Mouse (Mus musculus) liver, embryonic 14.5 days (tissue): ENCODE measurements around the gene Zfp14. TPM values are rescaled to one million over a fixed set of nuclear protein-coding genes. Genes with fewer than 3 reads are reported as not detected.

Experiments
- ATAC-seq: fragments of 200-750 bp; cut with Nextera tagmentation; 2 replicates; pipeline ENCODE4 v1.8.0; 2017; ENCODE audit warnings: moderate number of reproducible peaks, mild to moderate bottlenecking, moderate library complexity; ENCODE audit not compliant: insufficient read depth
- DNase-seq, 3 experiments: peaks; one replicate each; pipeline ENCODE4 v3.0.0-alpha.2; 2012 to 2013; ENCODE audit warnings: low read depth in 3 of 3, low spot score in 3 of 3
- H3K27ac ChIP-seq: fragments of 300-500 bp; sonication (generic); 2 replicates; pipeline ENCODE4 v1.5.1; 2014; ENCODE audit warnings: moderate library complexity, mild to moderate bottlenecking, control low read depth, inconsistent platforms
- H3K27me3 ChIP-seq: fragments of 300-500 bp; sonication (generic); 2 replicates; pipeline ENCODE4 v1.6.1; 2014; ENCODE audit warnings: mild to moderate bottlenecking, low read length, moderate library complexity; ENCODE audit not compliant: control insufficient read depth, insufficient read depth
- H3K36me3 ChIP-seq: fragments of 300-500 bp; sonication (generic); replicated peaks from 2 replicates; pipeline ENCODE4 v1.6.1; 2014; ENCODE audit warnings: low read depth; ENCODE audit not compliant: control insufficient read depth, insufficient read depth
- H3K4me1 ChIP-seq, 2 experiments: fragments of 200-500 bp in 1 of 2; fragments of 300-500 bp in 1 of 2; sonication (generic) in 1 of 2; replicated peaks; 2 replicates each; pipeline ENCODE4 v1.6.1; 2012 to 2014; ENCODE audit warnings: antibody characterized with exemption in 1 of 2, inconsistent platforms in 1 of 2, low read length in 1 of 2; ENCODE audit not compliant: control insufficient read depth in 2 of 2, insufficient read depth in 2 of 2
- H3K4me2 ChIP-seq: fragments of 300-500 bp; sonication (generic); 2 replicates; pipeline ENCODE4 v1.6.1; 2014; ENCODE audit warnings: low read depth, mild to moderate bottlenecking, control low read depth, moderate library complexity
- H3K4me3 ChIP-seq, 2 experiments: fragments of 200-500 bp in 1 of 2; fragments of 300-500 bp in 1 of 2; sonication (generic) in 1 of 2; 2 replicates each; pipeline ENCODE4 v1.5.1; 2012 to 2014; ENCODE audit warnings: low read depth in 2 of 2, low read length in 2 of 2, mild to moderate bottlenecking in 2 of 2, control low read depth in 1 of 2, inconsistent platforms in 1 of 2, moderate library complexity in 1 of 2; ENCODE audit not compliant: insufficient read depth in 1 of 2
- H3K9ac ChIP-seq: fragments of 300-500 bp; sonication (generic); replicated peaks from 2 replicates; pipeline ENCODE4 v1.6.1; 2014; ENCODE audit warnings: mild to moderate bottlenecking, control low read depth, moderate library complexity
- H3K9me3 ChIP-seq: fragments of 300-500 bp; sonication (generic); 2 replicates; pipeline ENCODE4 v1.6.1; 2016; ENCODE audit warnings: low read length, mixed read lengths; ENCODE audit not compliant: control insufficient read depth
- CTCF ChIP-seq: IDR thresholded peaks from 2 replicates; pipeline ENCODE4 v1.5.1; 2016; ENCODE audit warnings: antibody characterized with exemption, low read depth, control low read depth
- EP300 ChIP-seq: IDR thresholded peaks from 2 replicates; pipeline ENCODE4 v1.6.1; 2016; ENCODE audit warnings: antibody characterized with exemption, low read depth
- WGBS: fragments of 180-500 bp; shearing (Covaris S2); extraction: QIAGEN DNeasy Blood & Tissue Kit; methylation state at CpG from one replicate; pipeline ENCODE4 v1.1.7; 2014; ENCODE audit not compliant: insufficient replicate concordance; 5-methylcytosine and 5-hydroxymethylcytosine counted together
- polyA plus RNA-seq, 2 experiments: library from polyadenylated mRNA; depleted of rRNA in 1 of 2; stranded (reverse) in 1 of 2; unstranded in 1 of 2; fragments of >200 nt; fragmentation: Nextera tagmentation in 1 of 2; extraction: Ambion mirVana in 1 of 2; gene quantifications; 2 replicates each; pipeline versions ENCODE4 v1.2.1 to v1.2.3; 2012 to 2014

Zfp14 gene
- polyA plus RNA-seq, 2 experiments, result 0.27 to 0.38 TPM

GRCm38 (mm10) chr7:30009321-30010085 lies 41.7 kb downstream of the Zfp14 start:
- no peaks in the 10 kb centered on the region for H3K9me3 ChIP-seq
- H3K9ac ChIP-seq, result no peak overlapping the region
- no peak overlapping the region for H3K4me3 ChIP-seq
- TF ChIP-seq EP300, result no peak
- TF ChIP-seq CTCF, result no peak
- no peak overlapping the region for H3K4me2 ChIP-seq
- no peaks in the 10 kb centered on the region for H3K4me1 ChIP-seq
- H3K36me3 ChIP-seq, result peaks cover 2% of the 10 kb centered on the region; the same call in 1 of the 2 replicates
- no peak overlapping the region for H3K27ac ChIP-seq
- DNase-seq (no peak), ATAC-seq (no peak)
- 78% methylated on average over 21 of the region's 21 CpGs for WGBS
- no peaks in the 10 kb centered on the region for H3K27me3 ChIP-seq

GRCm38 (mm10) chr7:30008020-30008690 lies 43.0 kb downstream of the Zfp14 start:
- TF ChIP-seq EP300, result no peak
- no peak for TF ChIP-seq CTCF
- no peak for ATAC-seq
- no peak overlapping the region for H3K27ac ChIP-seq
- no peak for DNase-seq
- H3K9me3 ChIP-seq, result no peaks in the 10 kb centered on the region
- H3K4me2 ChIP-seq, result no peak overlapping the region
- H3K4me1 ChIP-seq, result no peaks in the 10 kb centered on the region
- H3K4me3 ChIP-seq, result no peak overlapping the region
- 62% methylated on average over 6 of the region's 6 CpGs for WGBS
- H3K9ac ChIP-seq, result no peak overlapping the region
- H3K27me3 ChIP-seq, result no peaks in the 10 kb centered on the region
- H3K36me3 ChIP-seq, result peaks cover 2% of the 10 kb centered on the region; the same call in 1 of the 2 replicates

- Histone ChIP-seq H3K36me3 (peaks cover 2% of the 10 kb centered on the region; the same call in 1 of the 2 replicates), H3K4me3 (no peak overlapping the region), H3K9me3 (no peaks in the 10 kb centered on the region), H3K9ac (no peak overlapping the region), H3K4me2 (no peak overlapping the region), H3K27ac (no peak overlapping the region), H3K27me3 (no peaks in the 10 kb centered on the region), H3K4me1 (no peaks in the 10 kb centered on the region)
- 74% methylated on average over 1 of the region's 1 CpGs for WGBS
- ATAC-seq, result no peak
- TF ChIP-seq CTCF (no peak), EP300 (no peak)
- DNase-seq, result no peak
Measured at GRCm38 (mm10) chr7:30007601-30008000, 43.6 kb downstream of the Zfp14 start.

DNA sequence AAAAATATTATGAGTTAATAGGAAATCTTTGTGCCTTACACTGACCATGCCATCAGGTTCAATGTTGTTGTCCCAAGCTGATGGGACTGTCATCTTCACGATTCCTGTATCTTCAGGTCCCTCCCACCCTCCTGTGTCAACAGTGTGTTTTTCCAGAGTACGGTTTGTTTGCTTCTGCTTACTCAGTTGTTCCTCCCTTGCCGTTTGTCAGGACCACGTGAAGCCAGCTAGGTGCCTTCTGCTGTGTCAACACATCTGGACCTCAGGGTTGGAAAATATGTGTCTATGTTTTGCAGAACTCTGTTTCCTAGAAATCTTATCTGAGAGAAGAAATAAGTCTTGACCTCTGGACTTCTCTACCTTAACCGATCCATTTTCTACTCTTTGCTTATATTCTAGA lies 50.6 kb downstream of the Zfp14 start:
- no peak overlapping the region for H3K27ac ChIP-seq
- DNase-seq (no peak), ATAC-seq (no peak)
- no peaks in the 10 kb centered on the region for H3K9me3 ChIP-seq
- H3K36me3 ChIP-seq, result peaks cover 15% of the 10 kb centered on the region
- H3K4me2 ChIP-seq, result no peak overlapping the region
- 74% methylated on average over 5 of the region's 5 CpGs for WGBS
- no peak overlapping the region for H3K9ac ChIP-seq
- no peaks in the 10 kb centered on the region for H3K27me3 ChIP-seq
- TF ChIP-seq EP300 (no peak), CTCF (no peak)
- no peaks in the 10 kb centered on the region for H3K4me1 ChIP-seq
- H3K4me3 ChIP-seq, result no peak overlapping the region

DNA sequence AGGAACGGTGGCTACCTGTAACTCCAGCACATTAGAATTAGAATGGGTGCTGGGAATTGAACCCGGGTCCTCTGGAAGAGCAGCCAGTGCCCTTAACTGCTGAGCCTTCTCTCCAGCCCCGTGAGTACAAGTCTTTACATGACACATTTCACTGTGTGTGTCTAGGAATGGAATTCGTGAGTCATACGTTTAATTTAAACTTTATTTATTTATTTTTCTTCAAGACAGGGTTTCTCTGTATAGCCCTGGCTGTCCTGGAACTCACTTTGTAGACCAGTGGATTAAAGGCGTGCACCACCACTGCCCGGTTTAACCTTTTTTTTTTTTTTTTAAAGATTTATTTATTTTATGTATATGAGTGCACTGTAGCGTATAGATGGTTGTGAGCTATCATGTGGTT lies 56.0 kb downstream of the Zfp14 start:
- no peak for DNase-seq
- peaks cover 18% of the 10 kb centered on the region for H3K36me3 ChIP-seq
- no peak for TF ChIP-seq EP300
- TF ChIP-seq CTCF, result no peak
- ATAC-seq, result no peak
- no peak overlapping the region for H3K27ac ChIP-seq
- WGBS, result 81% methylated on average over 8 of the region's 8 CpGs
- H3K4me2 ChIP-seq, result no peak overlapping the region
- no peak overlapping the region for H3K4me3 ChIP-seq
- H3K9ac ChIP-seq, result no peak overlapping the region
- H3K27me3 ChIP-seq, result no peaks in the 10 kb centered on the region
- no peaks in the 10 kb centered on the region for H3K9me3 ChIP-seq
- H3K4me1 ChIP-seq, result no peaks in the 10 kb centered on the region
